Mouse (Mus musculus) hindbrain, embryonic 11.5 days (tissue): Measurements from ENCODE around the gene Dlst. TPM values are rescaled to one million over a fixed set of nuclear protein-coding genes. Genes with fewer than 3 reads are reported as not detected.
A peak's percentile ranks its signal among the peaks of the same experiment; 100 is the strongest.

Experiments
- ATAC-seq: fragments of 200-750 bp; cut with Nextera tagmentation; 2 replicates; pipeline ENCODE4 v1.8.0; 2017; ENCODE audit warnings: mild to moderate bottlenecking, moderate TSS enrichment, moderate library complexity; ENCODE audit not compliant: low FRiP score
- DNase-seq: peaks from one replicate; pipeline ENCODE4 v3.0.0-alpha.2; 2015; ENCODE audit warnings: low spot score
- H3K27ac ChIP-seq: fragments of 300-500 bp; sonication (generic); 2 replicates; pipeline ENCODE4 v1.5.1; 2014; ENCODE audit warnings: mild to moderate bottlenecking, low read depth, low read length
- H3K27me3 ChIP-seq: fragments of 300-500 bp; sonication (generic); 2 replicates; pipeline ENCODE4 v1.6.1; 2014; ENCODE audit warnings: mild to moderate bottlenecking, low read length, moderate library complexity, mixed read lengths; ENCODE audit not compliant: control insufficient read depth, insufficient read depth
- H3K36me3 ChIP-seq: fragments of 300-500 bp; sonication (generic); 2 replicates; pipeline ENCODE4 v1.6.1; 2014; ENCODE audit warnings: mild to moderate bottlenecking, low read length, moderate library complexity, mixed read lengths; ENCODE audit not compliant: control insufficient read depth, insufficient read depth
- H3K4me1 ChIP-seq: fragments of 300-500 bp; sonication (generic); replicated peaks from 2 replicates; pipeline ENCODE4 v1.6.1; 2014; ENCODE audit warnings: low read length, mixed read lengths; ENCODE audit not compliant: control insufficient read depth, insufficient read depth
- H3K4me2 ChIP-seq: fragments of 300-500 bp; sonication (generic); replicated peaks from 2 replicates; pipeline ENCODE4 v1.6.1; 2014; ENCODE audit warnings: mild to moderate bottlenecking, low read depth, low read length
- H3K4me3 ChIP-seq: fragments of 300-500 bp; sonication (generic); 2 replicates; pipeline ENCODE4 v1.5.1; 2014; ENCODE audit warnings: low read depth, low read length
- H3K9ac ChIP-seq: fragments of 300-500 bp; sonication (generic); 2 replicates; pipeline ENCODE4 v1.6.1; 2014; ENCODE audit warnings: low read depth, low read length
- H3K9me3 ChIP-seq: fragments of 300-500 bp; sonication (generic); 2 replicates; pipeline ENCODE4 v1.6.1; 2016; ENCODE audit warnings: low read length; ENCODE audit not compliant: control insufficient read depth
- WGBS: fragments of 180-500 bp; shearing (Covaris S2); extraction: QIAGEN DNeasy Blood & Tissue Kit; methylation state at CpG from one replicate; pipeline ENCODE4 v1.1.7; 2014; 5-methylcytosine and 5-hydroxymethylcytosine counted together
- polyA plus RNA-seq: library from polyadenylated mRNA; unstranded; fragments of >200 nt; fragmentation: Nextera tagmentation; extraction: Ambion mirVana; gene quantifications from 2 replicates; pipeline ENCODE4 v1.2.1, GENCODE M21; 2014

The Dlst gene
- polyA plus RNA-seq: 98.7 and 101 TPM in 2 replicates

DNA sequence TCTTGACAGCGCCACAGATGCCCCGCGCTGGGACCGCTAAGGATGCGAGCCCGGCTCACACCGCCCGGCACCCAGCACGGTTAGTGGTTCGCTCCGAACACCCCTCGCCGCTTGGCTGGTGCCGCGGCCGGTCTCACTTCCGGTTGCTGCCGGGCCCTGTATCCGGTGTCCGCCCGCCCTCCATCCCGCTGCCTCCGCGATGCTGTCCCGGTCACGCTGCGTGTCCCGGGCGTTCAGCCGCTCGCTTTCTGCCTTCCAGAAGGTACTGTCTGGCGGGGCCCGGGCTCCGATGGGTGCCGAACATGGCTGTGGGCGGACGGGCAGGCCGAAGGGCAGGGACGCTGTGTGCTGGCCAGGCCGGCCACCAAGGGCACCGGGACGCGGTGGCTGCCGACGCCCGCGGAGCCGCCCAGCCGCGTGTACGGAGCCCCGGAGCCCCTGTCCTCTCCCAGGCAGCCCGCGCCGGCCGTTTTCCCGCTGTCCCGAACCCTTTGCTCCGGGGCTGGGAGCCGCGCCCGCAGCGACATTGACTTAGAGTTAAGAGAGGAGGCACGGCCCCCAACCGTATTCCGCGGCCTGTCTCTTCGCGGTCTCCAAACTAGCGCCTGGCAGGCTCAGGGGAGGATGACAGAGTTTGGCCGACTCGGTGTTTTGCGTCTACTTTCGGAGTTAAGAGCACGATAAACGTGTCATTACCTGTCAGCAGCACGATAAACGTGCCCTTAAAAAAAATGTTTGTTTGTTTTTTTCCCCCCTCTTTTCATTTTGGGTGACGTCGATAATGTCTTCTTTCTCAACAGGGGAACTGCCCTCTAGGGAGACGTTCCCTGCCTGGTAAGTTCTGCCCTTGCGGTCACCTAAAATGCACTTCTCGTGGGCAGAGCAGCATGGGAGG lies at the start of gene Dlst, which contains the start of gene Prox2:
Gene Dlst, plus strand, starts transcription at position 136 of the 895 bp plus-strand sequence.
Gene Prox2, minus strand, starts transcription at position 62 of the 895 bp plus-strand sequence.
- WGBS: under 1% methylated on average over 82 of the region's 83 CpGs
- H3K36me3 ChIP-seq: no peaks in the 10 kb centered on the region
- H3K4me2 ChIP-seq: peak within 1 kb of the TSS; percentile 73
- H3K9ac ChIP-seq: peak within 1 kb of the TSS; percentile 92
- DNase-seq (peak; percentile 91), ATAC-seq (peak; percentile 97)
- no peaks in the 10 kb centered on the region for H3K9me3 ChIP-seq
- peak within 1 kb of the TSS; percentile 6; the same call in 1 of the 2 replicates for H3K27ac ChIP-seq
- H3K27me3 ChIP-seq: no peaks in the 10 kb centered on the region
- peaks cover 3% of the 10 kb centered on the region; the same call in 1 of the 2 replicates for H3K4me1 ChIP-seq
- peak within 1 kb of the TSS; percentile 94 for H3K4me3 ChIP-seq

DNA sequence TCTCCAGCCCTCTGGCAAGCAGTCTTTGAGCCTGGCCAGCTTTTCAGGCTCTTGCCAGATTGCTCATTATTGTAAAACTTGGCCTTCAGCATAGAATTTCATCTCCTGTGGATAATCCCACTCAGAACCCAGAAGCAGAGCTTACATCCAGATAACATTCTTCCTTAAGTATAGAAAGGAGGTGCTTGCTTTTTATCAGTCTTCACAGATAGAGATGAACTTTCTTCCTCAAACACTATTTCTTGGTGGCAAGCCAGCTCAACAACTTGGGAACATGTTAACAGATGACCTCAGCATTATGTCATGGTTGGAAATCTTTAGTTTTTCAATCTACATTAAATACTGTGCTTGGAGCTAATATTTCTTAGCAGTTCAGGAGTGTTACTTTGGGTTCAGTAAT lies 39.6 kb upstream of the Dlst start:
- H3K4me1 ChIP-seq: no peaks in the 10 kb centered on the region
- H3K4me2 ChIP-seq: no peak overlapping the region
- no peak overlapping the region for H3K9ac ChIP-seq
- no peaks in the 10 kb centered on the region for H3K9me3 ChIP-seq
- H3K4me3 ChIP-seq: no peak overlapping the region
- ATAC-seq (no peak), DNase-seq (no peak)
- H3K27me3 ChIP-seq: no peaks in the 10 kb centered on the region
- no peaks in the 10 kb centered on the region for H3K36me3 ChIP-seq
- no peak overlapping the region for H3K27ac ChIP-seq

DNA sequence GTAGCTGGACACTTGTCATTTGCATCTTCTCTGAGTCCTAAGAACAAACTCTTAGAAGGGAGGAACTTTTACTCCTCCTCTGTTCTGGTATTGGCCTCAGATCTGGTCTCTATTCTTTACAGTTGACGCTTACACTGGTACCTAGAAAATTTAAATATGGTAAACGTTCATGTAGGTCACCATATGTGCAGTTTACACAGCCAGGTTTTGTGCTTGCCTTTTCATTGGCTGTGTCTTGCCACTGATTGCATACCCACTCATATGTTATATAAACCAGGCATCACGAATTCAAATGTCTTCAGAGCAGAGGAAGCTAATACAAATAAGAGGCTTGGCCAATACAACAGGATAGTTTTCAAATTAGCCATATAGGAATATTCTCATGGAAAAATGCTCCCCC lies 33.5 kb upstream of the Dlst start:
- no peaks in the 10 kb centered on the region for H3K36me3 ChIP-seq
- ATAC-seq: no peak
- WGBS: 92% methylated on average over 3 of the region's 3 CpGs

DNA sequence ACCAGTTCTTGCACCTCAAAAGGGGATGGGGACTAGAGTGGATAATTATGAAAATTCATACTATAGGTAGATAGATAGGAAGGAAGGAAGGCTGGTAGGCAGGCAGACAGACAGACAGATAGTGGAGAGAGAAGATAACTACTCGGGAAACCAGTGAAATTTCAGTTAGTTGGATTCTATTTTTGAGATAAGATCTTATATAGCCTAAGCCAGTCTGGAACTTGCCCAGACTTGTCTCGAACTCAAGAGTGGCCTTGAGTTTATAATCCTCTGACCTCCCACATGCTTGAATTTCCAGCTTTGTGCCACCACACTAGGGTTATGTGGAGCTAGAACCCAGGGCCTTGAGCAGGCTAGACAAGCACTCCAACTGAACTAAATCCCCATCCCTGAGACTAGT lies 26.4 kb upstream of the Dlst start:
- ATAC-seq: no peak
- Histone ChIP-seq H3K27ac (no peak overlapping the region), H3K27me3 (no peaks in the 10 kb centered on the region), H3K4me2 (no peak overlapping the region), H3K9ac (no peak overlapping the region), H3K9me3 (no peaks in the 10 kb centered on the region), H3K4me3 (no peak overlapping the region), H3K36me3 (0 out of 2 replicates have a peak, but pooled peaks cover 4% of the 10 kb centered on the region), H3K4me1 (no peaks in the 10 kb centered on the region)
- no peak for DNase-seq
- WGBS: 88% methylated on average over 2 of the region's 2 CpGs

More for the DNA sequence above, 33.5 kb upstream of the Dlst start:
- H3K4me1 ChIP-seq: no peaks in the 10 kb centered on the region
- H3K4me3 ChIP-seq: no peak overlapping the region
- no peak overlapping the region for H3K4me2 ChIP-seq
- DNase-seq: no peak
- H3K27ac ChIP-seq: no peak overlapping the region
- no peaks in the 10 kb centered on the region for H3K9me3 ChIP-seq
- H3K9ac ChIP-seq: no peak overlapping the region
- no peaks in the 10 kb centered on the region for H3K27me3 ChIP-seq

DNA sequence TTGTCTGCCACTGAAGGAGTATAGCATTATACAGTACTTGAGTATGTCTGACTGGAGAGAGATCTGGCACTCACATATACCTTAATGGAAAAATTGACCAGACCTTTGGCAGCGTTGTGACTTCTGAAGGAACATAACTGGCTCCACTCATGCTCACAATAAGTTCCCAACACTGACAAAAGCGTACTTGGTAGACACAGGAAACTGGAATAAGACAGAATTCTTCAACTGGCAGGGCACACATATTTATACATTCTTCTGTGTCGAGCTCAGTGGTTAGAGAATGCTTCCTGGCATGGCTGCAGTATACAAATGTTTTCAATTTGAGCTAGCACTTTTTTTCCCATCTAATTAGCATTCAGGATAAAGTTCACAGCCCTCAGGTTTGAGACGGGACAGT lies 25.7 kb upstream of the Dlst start:
- WGBS: 90% methylated on average over 4 of the region's 4 CpGs
- H3K4me1 ChIP-seq: no peaks in the 10 kb centered on the region
- ATAC-seq (no peak), DNase-seq (no peak)
- no peak overlapping the region for H3K9ac ChIP-seq
- no peak overlapping the region for H3K4me3 ChIP-seq
- H3K9me3 ChIP-seq: no peaks in the 10 kb centered on the region
- no peak overlapping the region for H3K4me2 ChIP-seq
- H3K27me3 ChIP-seq: no peaks in the 10 kb centered on the region
- 0 out of 2 replicates have a peak, but pooled peaks cover 4% of the 10 kb centered on the region for H3K36me3 ChIP-seq
- no peak overlapping the region for H3K27ac ChIP-seq

DNA sequence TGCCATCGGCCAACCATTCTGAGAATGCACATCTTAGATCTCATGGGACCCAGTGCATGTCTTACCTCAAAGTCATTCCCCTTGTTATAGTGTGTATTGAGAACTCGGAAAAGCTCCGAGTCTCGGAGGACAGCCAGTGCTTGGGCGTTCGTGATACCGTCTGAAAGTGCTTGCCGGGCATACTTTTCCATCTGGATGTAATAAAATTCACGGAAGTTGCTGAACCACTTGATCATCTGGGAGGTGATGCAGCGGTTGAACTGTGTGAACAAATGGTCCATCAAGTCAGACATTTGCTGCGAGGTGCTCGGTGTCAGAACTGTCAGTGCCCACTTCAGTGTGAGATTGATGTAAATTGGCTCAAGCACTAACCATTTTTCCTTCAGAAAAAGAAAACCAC lies 22.8 kb upstream of the Dlst start:
- no peak overlapping the region for H3K4me3 ChIP-seq
- H3K27me3 ChIP-seq: no peaks in the 10 kb centered on the region
- DNase-seq (no peak), ATAC-seq (no peak)
- 0 out of 2 replicates have a peak, but pooled peaks cover 4% of the 10 kb centered on the region for H3K36me3 ChIP-seq
- no peak overlapping the region for H3K9ac ChIP-seq
- H3K4me2 ChIP-seq: no peak overlapping the region
- WGBS: 90% methylated on average over 12 of the region's 12 CpGs
- no peak overlapping the region for H3K27ac ChIP-seq
- no peaks in the 10 kb centered on the region for H3K4me1 ChIP-seq
- H3K9me3 ChIP-seq: no peaks in the 10 kb centered on the region

DNA sequence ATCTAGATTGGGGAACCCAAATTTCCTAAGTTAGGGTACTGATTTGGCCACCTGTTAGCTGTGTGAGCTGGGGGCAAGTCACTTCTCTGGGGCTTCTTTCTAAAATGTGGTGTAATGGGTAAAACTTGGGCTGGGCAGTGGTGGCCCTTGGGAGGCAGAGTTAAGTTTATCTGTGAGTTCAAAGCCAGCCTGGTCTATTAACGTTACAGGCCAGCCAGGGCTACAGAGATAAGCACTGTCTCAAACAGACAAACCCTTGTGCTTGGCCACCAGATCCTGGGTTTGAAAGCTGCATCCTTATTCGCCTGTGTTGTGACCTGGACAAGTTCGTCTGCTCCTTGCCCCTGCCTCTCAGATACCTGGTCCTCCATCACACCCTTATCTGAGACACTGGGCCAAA lies 19.4 kb upstream of the Dlst start:
- Histone ChIP-seq H3K9ac (no peak overlapping the region), H3K4me3 (no peak overlapping the region), H3K4me1 (no peaks in the 10 kb centered on the region; the same call in 1 of the 2 replicates), H3K9me3 (no peaks in the 10 kb centered on the region), H3K4me2 (no peak overlapping the region), H3K36me3 (0 out of 2 replicates have a peak, but pooled peaks cover 4% of the 10 kb centered on the region), H3K27ac (no peak overlapping the region), H3K27me3 (no peaks in the 10 kb centered on the region)
- ATAC-seq: no peak
- no peak for DNase-seq
- WGBS: 85% methylated on average over 3 of the region's 3 CpGs

DNA sequence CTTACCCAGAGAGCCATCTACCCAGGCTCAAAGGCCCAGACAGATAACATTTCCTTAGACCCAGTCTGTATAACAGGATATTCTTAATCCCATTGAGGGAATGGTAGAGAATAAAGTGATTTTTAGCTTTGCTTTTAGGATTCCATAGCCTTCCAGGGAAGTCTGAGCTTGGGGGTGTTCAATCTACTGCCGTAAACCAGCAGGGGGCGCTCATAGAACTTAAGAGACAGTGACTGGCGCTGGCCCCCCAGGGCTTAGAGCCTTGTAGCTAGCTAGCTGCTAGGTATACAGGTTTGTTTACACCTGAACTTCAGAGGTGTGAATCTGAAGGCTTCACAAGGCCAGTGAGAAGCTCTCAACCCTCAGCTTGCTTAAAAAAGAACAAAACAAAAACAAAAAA lies 18.4 kb upstream of the Dlst start:
- ATAC-seq: no peak
- WGBS: 8% methylated on average over 3 of the region's 3 CpGs

DNA sequence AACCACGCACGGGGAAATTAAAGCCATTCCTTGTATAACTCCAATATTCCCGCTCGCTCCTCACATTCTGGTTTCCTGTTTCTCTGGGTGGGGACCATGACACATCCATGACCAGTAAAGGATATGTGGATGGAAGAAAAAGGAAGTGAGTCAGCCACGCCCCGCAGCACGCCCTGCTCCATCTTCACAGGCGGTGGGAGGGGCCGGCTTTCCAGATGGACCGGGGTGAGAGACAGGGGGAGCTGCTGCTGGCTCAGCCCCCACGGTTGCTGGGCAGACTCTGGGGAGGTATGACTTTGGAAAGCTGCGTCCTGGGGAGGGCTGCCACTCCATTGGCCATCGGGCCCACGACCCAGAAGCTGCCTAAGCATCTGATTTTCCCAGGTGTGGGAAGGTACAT lies 16.6 kb upstream of the Dlst start:
- Histone ChIP-seq H3K27ac (no peak overlapping the region), H3K27me3 (no peaks in the 10 kb centered on the region), H3K9me3 (no peaks in the 10 kb centered on the region), H3K4me2 (no peak overlapping the region), H3K4me1 (no peaks in the 10 kb centered on the region; the same call in 1 of the 2 replicates), H3K36me3 (no peaks in the 10 kb centered on the region), H3K4me3 (no peak overlapping the region), H3K9ac (no peak overlapping the region)
- peak; percentile 23 for DNase-seq
- 40% methylated on average over 14 of the region's 14 CpGs for WGBS
- no peak for ATAC-seq

More for the DNA sequence above, 18.4 kb upstream of the Dlst start:
- Histone ChIP-seq H3K9ac (no peak overlapping the region), H3K4me2 (no peak overlapping the region), H3K27ac (no peak overlapping the region), H3K4me3 (no peak overlapping the region), H3K9me3 (no peaks in the 10 kb centered on the region), H3K27me3 (no peaks in the 10 kb centered on the region), H3K4me1 (no peaks in the 10 kb centered on the region; the same call in 1 of the 2 replicates), H3K36me3 (0 out of 2 replicates have a peak, but pooled peaks cover 4% of the 10 kb centered on the region)
- DNase-seq: peak; percentile 79
